Mouse (Mus musculus) E14TG2a.4 (cell line): ENCODE results near the gene T2.

Experiments
- CTCF ChIP-seq: conservative IDR thresholded peaks from 2 replicates; pipeline ENCODE4 v1.5.1; 2014; ENCODE audit warnings: low read length
- POU5F1 ChIP-seq: IDR thresholded peaks from 2 replicates; pipeline ENCODE4 v1.6.1; 2014; ENCODE audit warnings: low read length, borderline replicate concordance

DNA sequence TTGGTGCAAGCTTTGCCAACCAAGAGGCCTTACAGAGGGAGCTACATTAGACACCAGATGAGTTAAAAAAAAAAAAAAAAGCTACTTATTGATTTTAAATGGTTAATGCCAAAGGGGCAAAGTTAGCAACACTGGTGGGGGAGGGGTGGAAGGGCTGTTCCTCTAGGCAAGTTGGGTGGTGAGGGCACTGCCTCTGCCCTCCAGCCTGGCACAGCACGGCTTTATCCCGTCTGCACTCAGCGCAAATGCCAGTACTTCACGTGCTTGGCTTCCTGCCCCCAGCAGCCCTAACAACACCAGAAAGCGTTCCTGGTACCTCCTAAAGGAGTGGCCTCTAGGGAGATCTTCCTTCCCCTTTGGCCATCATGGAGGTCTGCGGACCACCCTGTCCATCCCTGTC, 12.4 kb upstream of the T2 start:
- no peak for TF ChIP-seq CTCF
- TF ChIP-seq POU5F1, result no peak
